Mouse (Mus musculus) embryonic fibroblast, embryonic 13.5 days (primary cell): ENCODE measurements around the gene Tdo2.

Experiments used
- CTCF ChIP-seq: IDR thresholded peaks from 2 replicates; pipeline ENCODE4 v1.5.1; 2011; ENCODE audit warnings: mild to moderate bottlenecking, control low read depth, low read length, moderate library complexity, borderline replicate concordance; ENCODE audit not compliant: insufficient read depth
- POLR2A ChIP-seq: IDR thresholded peaks from 2 replicates; pipeline ENCODE4 v1.6.1; 2011; ENCODE audit warnings: low read depth, mild to moderate bottlenecking, control low read depth, low read length, moderate library complexity

DNA sequence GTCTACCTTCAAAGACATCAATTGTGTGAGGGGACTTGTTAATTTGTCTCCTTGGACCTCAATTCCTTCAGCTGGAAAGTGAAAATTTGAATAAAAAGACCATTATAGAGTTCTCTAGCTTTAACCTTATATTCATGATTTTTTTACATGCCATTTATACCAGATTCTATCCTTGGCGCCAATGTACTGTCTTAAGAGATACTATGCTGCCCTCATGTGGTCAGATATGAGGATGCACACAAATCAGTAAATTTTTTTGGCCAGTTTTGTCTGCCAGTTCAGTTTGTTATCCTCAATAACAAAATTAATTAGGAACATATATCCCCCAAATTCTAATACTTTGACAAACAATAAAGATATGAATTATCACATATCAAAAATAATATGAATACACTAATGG lies 51.1 kb downstream of the Tdo2 start:
- TF ChIP-seq CTCF: no peak
- TF ChIP-seq POLR2A: no peak
